Mouse (Mus musculus) kidney, adult 2 months (tissue): ENCODE measurements around the gene Slc39a13.

ENCODE experiments used
- CTCF ChIP-seq: fragments of 200-500 bp; conservative IDR thresholded peaks from 2 replicates; pipeline ENCODE4 v1.5.1; 2011; ENCODE audit warnings: low read depth, mild to moderate bottlenecking, control low read depth, low read length, moderate library complexity, mixed read lengths; ENCODE audit not compliant: insufficient read depth, insufficient read length
- POLR2A ChIP-seq: fragments of 200-500 bp; IDR thresholded peaks from one replicate; pipeline ENCODE4 v1.6.1; 2011; ENCODE audit warnings: low read depth, low read length, control low read depth

DNA sequence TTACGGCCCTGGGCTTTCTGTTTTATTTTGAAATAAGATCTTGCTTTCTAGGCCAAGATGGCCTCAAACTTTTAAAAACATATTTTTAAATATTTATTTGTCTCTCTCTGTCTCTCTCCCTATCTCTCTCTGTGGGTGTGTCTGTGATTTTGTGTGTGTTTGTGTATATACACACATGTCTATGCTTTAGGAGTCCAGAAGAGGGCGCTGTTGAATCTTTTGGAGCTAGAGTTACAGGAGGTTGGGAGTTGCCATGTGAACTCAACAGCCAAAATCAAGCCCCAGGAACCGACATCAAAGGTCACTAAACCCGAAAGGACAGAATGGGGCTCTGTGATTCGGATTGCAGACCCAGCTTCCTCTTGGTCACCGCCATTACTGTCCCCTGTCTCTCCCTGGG is 40.2 kb upstream of the Slc39a13 start:
- no peak for TF ChIP-seq CTCF
- TF ChIP-seq POLR2A, result no peak
